Mouse (Mus musculus) right cerebral cortex, postnatal 14 days (tissue): ENCODE results near the gene Tyms.
A peak's percentile ranks its signal among the peaks of the same experiment; 100 is the strongest.

ENCODE experiments used
- DNase-seq: peaks from one replicate; pipeline ENCODE4 v3.0.0; 2022

Gene Tyms

GRCm38 (mm10) chr5:30072825-30073821 is at the start of gene Tyms:
Gene Tyms, minus strand, starts transcription at chr5:30073617.
- DNase-seq: peak; percentile 70

- DNase-seq: no peak
Observed at GRCm38 (mm10) chr5:30122481-30122880, 49.1 kb upstream of the Tyms start.

GRCm38 (mm10) chr5:30120106-30120505 is 46.7 kb upstream of the Tyms start:
- DNase-seq: no peak

GRCm38 (mm10) chr5:30119163-30119562 is 45.7 kb upstream of the Tyms start:
- DNase-seq: no peak

DNA sequence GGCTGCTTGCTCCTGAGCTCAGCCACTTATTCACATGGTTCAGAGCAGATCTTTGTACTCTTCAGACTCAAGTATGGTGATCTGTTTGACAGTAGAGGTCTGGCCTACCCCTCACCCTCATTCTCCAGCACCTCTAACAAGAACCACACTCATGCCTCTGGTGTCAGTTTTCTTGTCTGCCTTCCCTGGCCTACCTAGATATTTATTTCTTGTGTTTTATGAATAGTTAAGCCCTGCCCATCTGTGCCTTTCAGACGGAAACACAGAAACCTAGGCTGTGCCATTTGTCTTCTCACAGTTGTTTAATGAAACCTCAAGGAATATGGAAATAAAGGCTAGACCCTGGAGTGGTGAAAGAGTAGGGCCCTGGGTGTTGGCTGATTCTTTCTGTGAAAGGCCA is 44.6 kb upstream of the Tyms start:
- no peak for DNase-seq

DNA sequence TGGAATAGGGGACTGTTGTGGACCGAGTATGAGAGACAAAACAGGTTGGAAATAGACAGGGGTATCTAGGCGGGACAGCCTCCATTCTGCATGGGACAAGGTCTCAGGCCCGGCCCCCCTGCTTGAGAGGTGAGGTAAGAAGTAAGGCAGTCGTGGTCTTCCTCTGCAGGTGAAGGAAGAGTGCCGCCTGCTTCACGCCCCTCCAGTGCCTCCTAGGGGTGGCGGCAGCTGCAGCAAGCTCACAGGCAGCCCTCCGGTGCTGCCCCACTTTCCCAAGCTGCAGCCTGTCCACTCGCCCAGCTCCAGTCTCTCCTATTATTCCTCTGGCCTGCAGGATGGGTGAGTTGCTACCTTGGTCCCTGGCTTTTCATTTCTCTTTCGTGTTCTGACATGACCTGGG is 42.3 kb upstream of the Tyms start:
- DNase-seq: no peak

DNA sequence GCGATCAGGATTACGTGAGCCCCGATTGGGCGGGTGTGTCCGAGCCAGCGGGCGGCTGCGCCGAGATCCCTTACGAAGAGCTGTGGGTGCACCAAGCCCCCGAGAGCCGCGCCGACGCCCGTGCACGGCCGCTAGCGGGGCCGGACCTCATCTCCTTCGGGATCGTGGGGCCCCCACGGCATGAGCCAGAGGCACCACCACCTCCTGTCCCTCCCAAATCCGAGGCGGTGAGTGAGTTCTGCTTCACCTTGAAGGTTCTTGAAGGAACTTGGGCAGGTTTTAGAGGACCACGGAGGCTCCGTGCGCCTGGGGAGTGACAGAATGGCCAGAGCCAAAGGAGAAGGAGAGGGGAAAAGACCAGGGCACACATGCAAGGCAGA is 41.3 kb upstream of the Tyms start:
- no peak for DNase-seq

- peak; percentile 82 for DNase-seq
Observed at GRCm38 (mm10) chr5:30113881-30114760, 40.7 kb upstream of the Tyms start.

DNA sequence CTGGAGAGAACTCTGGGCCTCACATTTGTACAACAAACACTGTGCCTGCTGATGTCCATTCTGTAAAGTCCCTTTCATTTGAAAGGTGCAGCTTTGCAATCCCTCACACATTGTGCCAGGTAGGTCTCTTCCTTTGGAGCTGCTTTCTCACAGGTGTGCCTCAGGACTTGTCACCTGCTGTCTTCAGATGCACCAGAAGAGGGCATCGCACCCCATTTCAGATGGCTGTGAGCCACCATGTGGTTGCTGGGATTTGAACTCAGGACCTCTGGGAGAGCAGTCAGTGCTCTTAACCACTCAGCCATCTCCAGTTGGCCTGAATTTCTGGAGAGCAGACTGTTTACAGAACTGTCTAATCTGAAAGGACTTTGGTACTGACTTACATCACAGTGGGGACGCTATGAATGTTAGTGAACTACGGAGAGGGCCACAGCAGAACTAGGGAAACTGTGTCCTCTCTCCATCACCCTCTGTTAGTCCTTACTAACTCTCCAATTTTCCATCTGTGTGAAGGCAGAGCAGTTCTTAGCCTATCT is 39.2 kb upstream of the Tyms start:
- no peak for DNase-seq

DNA sequence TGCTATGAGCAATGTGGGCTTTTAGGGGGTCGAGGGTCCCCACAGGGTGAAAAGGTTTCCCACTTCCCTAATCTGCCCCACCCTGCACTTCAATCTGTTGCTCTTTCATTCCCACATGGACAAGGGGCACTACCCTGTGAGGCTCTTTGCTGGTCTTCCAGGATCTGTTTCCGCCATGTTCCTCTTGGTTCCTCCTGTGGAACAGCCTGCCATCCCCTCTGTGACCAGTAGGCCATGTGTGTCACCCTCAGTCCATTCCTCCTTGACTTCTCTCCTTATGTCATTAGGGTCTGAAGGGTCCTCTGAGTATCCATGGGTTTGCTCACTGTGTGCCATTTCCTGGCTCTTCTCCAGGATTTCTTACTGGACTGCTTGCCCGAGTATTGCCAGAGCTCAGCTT is 38.4 kb upstream of the Tyms start:
- DNase-seq: no peak

- peak; percentile 67 for DNase-seq
Observed at GRCm38 (mm10) chr5:30111126-30111525, 37.7 kb upstream of the Tyms start.

- DNase-seq: no peak
Observed at GRCm38 (mm10) chr5:30110371-30111060, 37.1 kb upstream of the Tyms start.

GRCm38 (mm10) chr5:30109899-30110298 is 36.5 kb upstream of the Tyms start:
- no peak for DNase-seq

- DNase-seq: no peak
Observed at GRCm38 (mm10) chr5:30108233-30108632, 34.8 kb upstream of the Tyms start.

DNA sequence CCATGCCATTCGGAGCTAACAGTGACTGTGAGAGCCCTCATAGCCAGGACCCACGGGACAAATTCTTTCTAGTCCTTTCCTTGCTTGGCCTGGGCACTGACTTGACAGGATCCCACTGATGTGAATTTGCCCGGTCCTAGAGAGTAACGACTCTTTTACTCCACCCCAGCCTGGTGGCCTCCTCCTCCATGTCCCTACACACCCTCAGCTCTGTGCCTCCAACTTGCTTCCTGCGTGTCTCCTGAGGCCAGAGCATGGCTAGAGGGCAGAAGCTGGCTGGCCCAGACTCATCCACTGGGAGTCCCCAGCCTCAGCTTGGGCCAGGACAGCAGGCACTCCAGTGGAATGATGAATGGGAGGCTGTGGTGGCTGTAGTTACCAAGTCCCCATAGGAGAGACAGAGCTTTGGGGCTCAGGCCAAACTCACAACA is 34.2 kb upstream of the Tyms start:
- no peak for DNase-seq

GRCm38 (mm10) chr5:30107186-30107585 is 33.8 kb upstream of the Tyms start:
- no peak for DNase-seq

DNA sequence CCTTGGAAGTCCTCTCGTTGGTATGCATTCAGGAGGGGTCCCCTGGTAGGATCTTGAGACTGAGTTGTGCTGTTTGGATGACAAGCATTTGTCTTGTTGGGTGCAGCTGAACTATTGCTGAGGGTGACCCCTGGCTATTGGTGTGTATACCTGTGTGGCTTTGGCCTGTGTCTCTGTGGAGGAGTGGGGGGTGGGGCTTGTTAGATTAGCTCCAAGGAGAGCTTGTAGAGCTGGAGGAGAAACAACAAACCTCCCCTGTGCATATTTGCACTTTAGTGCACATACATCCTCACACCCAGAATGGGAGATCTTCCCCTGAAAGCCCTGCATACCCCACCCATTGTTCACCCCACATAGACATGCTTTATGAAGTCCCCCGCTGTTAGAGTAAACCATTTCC is 33.3 kb upstream of the Tyms start:
- no peak for DNase-seq

- DNase-seq: peak; percentile 47
Observed at GRCm38 (mm10) chr5:30105668-30106300, 32.4 kb upstream of the Tyms start, which contains the start of gene 3110082J24Rik. Gene 3110082J24Rik, minus strand, starts transcription at chr5:30106086.

DNA sequence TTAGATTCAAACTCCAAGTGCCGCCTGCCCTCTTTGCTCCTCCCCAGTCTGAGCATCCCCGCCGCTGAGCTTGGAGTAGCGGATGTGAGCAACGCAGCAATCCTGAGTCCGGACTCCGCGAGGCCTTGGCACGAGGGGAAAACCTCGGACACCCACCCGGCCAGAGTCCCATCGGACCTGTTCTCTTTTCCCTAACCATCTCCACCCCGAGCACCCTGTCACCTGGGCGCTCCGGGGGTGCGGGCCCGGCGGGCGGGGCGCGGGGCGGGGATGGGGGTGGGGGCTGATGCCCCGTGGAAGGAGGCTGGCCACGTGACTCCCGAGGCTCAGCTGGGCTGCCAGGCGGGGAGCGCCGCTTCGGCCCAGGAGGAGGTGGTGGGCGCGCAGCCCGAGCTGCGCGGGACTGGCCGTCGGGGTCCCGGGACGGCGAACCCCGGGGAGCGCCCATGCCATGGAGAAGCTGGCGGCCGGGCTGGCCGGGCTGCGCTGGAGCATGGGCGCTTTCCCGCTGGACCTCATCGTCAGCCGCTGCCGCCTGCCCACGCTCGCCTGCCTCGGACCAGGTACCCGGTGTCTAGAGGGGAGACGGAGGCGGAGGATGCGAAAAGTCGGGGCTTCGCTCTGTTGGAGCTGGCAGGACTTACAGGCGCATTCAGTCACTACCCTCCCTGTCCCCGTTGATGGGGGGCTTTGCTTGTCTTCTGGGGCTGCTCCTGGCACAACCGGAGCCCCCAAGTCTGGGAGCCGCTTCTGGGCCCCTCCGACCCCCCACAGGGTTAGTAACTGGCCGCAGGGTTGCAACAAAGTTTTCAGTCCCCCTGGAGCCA is 31.6 kb upstream of the Tyms start, which contains the start of gene Garem2:
Gene Garem2 (plus strand): TSS at position 321 of the 827 bp plus-strand sequence.
- DNase-seq: peak; percentile 26

- peak; percentile 68 for DNase-seq
Observed at GRCm38 (mm10) chr5:30104339-30104738, 30.9 kb upstream of the Tyms start.

DNA sequence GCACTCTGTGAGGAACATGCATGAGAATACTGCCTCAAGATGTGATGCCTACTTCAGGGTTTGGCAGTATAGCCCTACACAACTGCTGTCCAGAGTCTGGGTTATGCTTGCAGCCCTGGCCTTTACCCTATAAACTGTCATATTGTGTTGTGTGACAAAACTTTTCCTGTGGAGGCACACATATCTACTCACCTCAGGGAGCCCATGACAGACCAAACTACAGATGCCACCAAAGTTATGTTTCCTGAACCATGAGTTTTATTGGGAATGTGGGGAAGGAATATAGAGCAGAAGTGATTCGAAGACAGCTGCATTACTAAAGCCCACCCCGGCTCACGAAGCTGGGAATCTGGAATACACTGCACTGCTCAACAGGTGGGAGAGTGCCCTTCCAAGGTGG is 29.9 kb upstream of the Tyms start:
- DNase-seq: no peak
